Mouse (Mus musculus): ENCODE data around the gene Lhx6.

DNA sequence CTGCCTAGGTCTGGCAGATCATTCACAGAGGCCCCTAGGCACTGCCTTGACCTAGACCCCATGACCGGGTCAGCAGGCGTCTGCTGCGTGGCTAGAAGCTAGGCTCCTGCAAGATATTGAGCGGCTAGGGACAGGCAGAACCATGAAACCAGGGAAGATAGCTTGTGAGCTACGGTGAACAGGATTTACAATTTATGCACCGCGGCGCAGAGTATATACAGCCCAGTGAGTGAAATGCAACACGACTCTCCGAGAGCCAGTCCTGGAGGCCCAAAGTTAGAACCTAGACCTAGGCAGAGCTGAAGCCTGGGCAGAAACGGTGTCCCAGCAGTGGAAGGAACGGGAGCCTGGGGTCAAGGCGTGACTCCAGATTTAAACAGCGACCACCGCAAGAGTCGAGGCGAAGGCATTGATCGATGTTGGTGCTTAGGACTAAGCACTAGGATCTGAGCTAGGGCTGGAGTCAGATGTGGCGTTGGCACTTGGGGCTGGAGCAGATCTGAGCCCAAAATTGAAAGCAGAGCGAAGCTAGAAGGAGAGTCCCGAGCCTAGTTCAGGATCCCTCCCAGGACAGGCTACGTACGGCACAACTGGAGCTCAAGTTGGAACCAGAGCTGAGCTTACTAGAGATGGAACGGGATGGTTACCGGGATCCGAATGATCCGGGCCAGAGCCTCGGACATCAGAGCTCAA lies 3.2 kb downstream of the Lhx6 start:
- TF ChIP-seq JUN (IDR thresholded peaks at IDR 0.05; ENCODE audit: insufficient read depth, low read depth, low read length) (no peak), ETS1 (conservative IDR thresholded peaks at IDR 0.05; ENCODE audit: low read depth, low read length) (no peak), CTCF (conservative IDR thresholded peaks at IDR 0.05 in 1 of 2, IDR thresholded peaks at IDR 0.05 in 1 of 2; ENCODE audit: low read depth in 2 of 2, low read length in 2 of 2) (no peak), EP300 (IDR thresholded peaks at IDR 0.05; ENCODE audit: low read length) (no peak), BHLHE40 (IDR thresholded peaks at IDR 0.05; ENCODE audit: low read depth, low read length) (no peak), ZKSCAN1 (IDR thresholded peaks at IDR 0.05; ENCODE audit: borderline replicate concordance, low read depth, low read length) (no peak), POLR2A (IDR thresholded peaks at IDR 0.05; ENCODE audit: low read depth, low read length) (no peak), ELF1 (IDR thresholded peaks at IDR 0.05; ENCODE audit: low read depth, low read length) (no peak)

Data from CH12.LX (cell line).